Mouse (Mus musculus) small intestine, adult 2 months (tissue): ENCODE measurements around the gene Iqcn. TPM values are rescaled to one million over a fixed set of nuclear protein-coding genes. Genes with fewer than 3 reads are reported as not detected.

ENCODE experiments used
- H3K27ac ChIP-seq: fragments of 200-500 bp; 2 replicates; pipeline ENCODE4 v1.5.1; 2012; ENCODE audit warnings: low read depth, low read length, control low read depth, inconsistent platforms; ENCODE audit not compliant: insufficient read depth
- H3K27me3 ChIP-seq: fragments of 200-500 bp; 2 replicates; pipeline ENCODE4 v1.6.1; 2012; ENCODE audit warnings: mild to moderate bottlenecking, moderate library complexity, low read length, inconsistent platforms; ENCODE audit not compliant: control insufficient read depth, insufficient read depth
- H3K36me3 ChIP-seq: fragments of 200-500 bp; 2 replicates; pipeline ENCODE4 v1.6.1; 2012; ENCODE audit warnings: mild to moderate bottlenecking, low read length, control low read depth, inconsistent platforms; ENCODE audit not compliant: control insufficient read depth, insufficient read depth
- H3K4me1 ChIP-seq: fragments of 200-500 bp; 2 replicates; pipeline ENCODE4 v1.6.1; 2012; ENCODE audit warnings: low read length, inconsistent platforms, mixed read lengths; ENCODE audit not compliant: control insufficient read depth, insufficient read depth, insufficient read length
- H3K4me3 ChIP-seq: fragments of 200-500 bp; 2 replicates; pipeline ENCODE4 v1.5.1; 2012; ENCODE audit warnings: low read depth, mild to moderate bottlenecking, control low read depth, inconsistent platforms, low read length, moderate library complexity
- CTCF ChIP-seq: fragments of 200-500 bp; IDR thresholded peaks from 2 replicates; pipeline ENCODE4 v1.5.1; 2012; ENCODE audit warnings: low read depth, mild to moderate bottlenecking, control low read depth, inconsistent platforms, low read length, moderate library complexity, mixed read lengths; ENCODE audit not compliant: insufficient replicate concordance, insufficient read length; ENCODE audit errors: extremely low read depth
- POLR2A ChIP-seq: fragments of 200-500 bp; IDR thresholded peaks from 2 replicates; pipeline ENCODE4 v1.6.1; 2012; ENCODE audit warnings: low read depth, mild to moderate bottlenecking, control low read depth, inconsistent platforms, low read length, moderate library complexity
- WGBS: fragments of 180-500 bp; shearing (Covaris S2); methylation state at CpG from one replicate; pipeline ENCODE4 v1.1.7; 2018; 5-methylcytosine and 5-hydroxymethylcytosine counted together
- polyA plus RNA-seq: library from polyadenylated mRNA; depleted of rRNA; stranded (reverse); fragments of >200 nt; gene quantifications from 2 replicates; pipeline ENCODE4 v1.2.3, GENCODE M21; 2012

Gene Iqcn
- polyA plus RNA-seq, 1 experiment = 0.03 TPM

GRCm38 (mm10) chr8:70659604-70660272 is 43.5 kb upstream of the Iqcn start:
- peak; percentile 75 for TF ChIP-seq POLR2A
- TF ChIP-seq CTCF = no peak
- 2% methylated on average over 44 of the region's 44 CpGs for WGBS
- Histone ChIP-seq H3K4me3 (peak overlapping the region; percentile 94), H3K27ac (peak overlapping the region; percentile 94), H3K4me1 (peaks cover 11% of the 10 kb centered on the region), H3K27me3 (no peaks in the 10 kb centered on the region), H3K36me3 (peaks cover 17% of the 10 kb centered on the region)

GRCm38 (mm10) chr8:70660273-70660725 is 43.0 kb upstream of the Iqcn start, which contains the start of gene Pgpep1:
TSS of gene Pgpep1 (minus strand) at chr8:70660388.
- Histone ChIP-seq H3K4me3 (peak within 1 kb of the TSS; percentile 94), H3K27me3 (no peaks in the 10 kb centered on the region), H3K27ac (peak within 1 kb of the TSS; percentile 94), H3K36me3 (peaks cover 14% of the 10 kb centered on the region), H3K4me1 (peaks cover 13% of the 10 kb centered on the region)
- TF ChIP-seq CTCF (no peak), POLR2A (no peak)
- under 1% methylated on average over 14 of the region's 14 CpGs for WGBS

GRCm38 (mm10) chr8:70663691-70664090 is 39.6 kb upstream of the Iqcn start:
- H3K27me3 ChIP-seq = no peaks in the 10 kb centered on the region
- 29% methylated on average over 4 of the region's 4 CpGs for WGBS
- no peak overlapping the region for H3K27ac ChIP-seq
- no peak overlapping the region for H3K4me3 ChIP-seq
- H3K4me1 ChIP-seq = peaks cover 22% of the 10 kb centered on the region
- H3K36me3 ChIP-seq = no peaks in the 10 kb centered on the region
- no peak for TF ChIP-seq CTCF
- no peak for TF ChIP-seq POLR2A

- no peaks in the 10 kb centered on the region for H3K27me3 ChIP-seq
- no peak overlapping the region for H3K27ac ChIP-seq
- no peak for TF ChIP-seq CTCF
- no peak for TF ChIP-seq POLR2A
- no peak overlapping the region for H3K4me3 ChIP-seq
- H3K4me1 ChIP-seq = peaks cover 21% of the 10 kb centered on the region
- H3K36me3 ChIP-seq = no peaks in the 10 kb centered on the region
- WGBS = 67% methylated on average over 3 of the region's 3 CpGs
These were observed 38.6 kb upstream of the Iqcn start for GRCm38 (mm10) chr8:70664631-70665030.

GRCm38 (mm10) chr8:70665599-70665998 is 37.7 kb upstream of the Iqcn start:
- peaks cover 17% of the 10 kb centered on the region for H3K4me1 ChIP-seq
- H3K27ac ChIP-seq = peak overlapping the region; percentile 92
- H3K27me3 ChIP-seq = no peaks in the 10 kb centered on the region
- H3K36me3 ChIP-seq = no peaks in the 10 kb centered on the region
- no peak for TF ChIP-seq CTCF
- TF ChIP-seq POLR2A = no peak
- no peak overlapping the region for H3K4me3 ChIP-seq
- 33% methylated on average over 2 of the region's 2 CpGs for WGBS

- 30% methylated on average over 5 of the region's 5 CpGs for WGBS
- H3K27ac ChIP-seq = peak overlapping the region; percentile 85
- no peak overlapping the region for H3K4me3 ChIP-seq
- H3K4me1 ChIP-seq = peaks cover 17% of the 10 kb centered on the region
- TF ChIP-seq POLR2A (no peak; the same call in 1 of the 2 replicates), CTCF (no peak)
- H3K27me3 ChIP-seq = no peaks in the 10 kb centered on the region
- H3K36me3 ChIP-seq = no peaks in the 10 kb centered on the region
These were observed 36.2 kb upstream of the Iqcn start for GRCm38 (mm10) chr8:70667071-70667470.

- Histone ChIP-seq H3K36me3 (no peaks in the 10 kb centered on the region), H3K27ac (peak overlapping the region; percentile 18; the same call in 1 of the 2 replicates), H3K27me3 (no peaks in the 10 kb centered on the region), H3K4me3 (no peak overlapping the region), H3K4me1 (peaks cover 24% of the 10 kb centered on the region)
- 81% methylated on average over 10 of the region's 10 CpGs for WGBS
- TF ChIP-seq POLR2A = no peak
- no peak for TF ChIP-seq CTCF
These were observed 31.5 kb upstream of the Iqcn start for GRCm38 (mm10) chr8:70671615-70672324.
